Mouse (Mus musculus): ENCODE data around the gene Tbc1d5. TPM values are rescaled to one million over a fixed set of nuclear protein-coding genes. Genes with fewer than 3 reads are reported as not detected.

The Tbc1d5 gene
- polyA plus RNA-seq, 1 experiment from 2014 or later: 8.8 TPM

DNA sequence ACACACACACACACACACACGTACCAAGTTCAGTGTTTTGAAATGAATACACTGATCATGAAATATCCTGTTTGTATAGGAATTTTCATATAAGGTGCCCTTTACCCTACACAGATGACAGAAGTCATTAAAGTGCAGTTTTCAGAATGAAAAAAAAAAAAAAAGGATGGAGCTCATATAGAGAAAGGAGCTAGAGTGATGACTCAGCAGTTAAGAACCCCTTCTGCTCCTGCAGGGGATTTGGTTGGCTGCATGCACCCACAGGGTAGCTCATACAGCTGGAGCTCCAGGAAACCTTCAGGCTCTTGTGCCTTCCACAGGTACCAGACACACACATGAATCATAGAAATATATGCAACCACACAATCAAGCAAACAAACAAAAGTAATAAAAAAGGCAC, 213.0 kb downstream of the Tbc1d5 start:
- Histone ChIP-seq H3K9me3 (replicated peaks) (no peaks in the 10 kb centered on the region), H3K9ac (replicated peaks) (no peak overlapping the region), H3K4me3 (replicated peaks) (no peak overlapping the region), H3K27me3 (replicated peaks) (no peaks in the 10 kb centered on the region), H3K27ac (replicated peaks) (no peak overlapping the region), H3K4me2 (no peak overlapping the region), H3K4me1 (no peaks in the 10 kb centered on the region), H3K36me3 (no peaks in the 10 kb centered on the region)
- WGBS: 89% methylated on average over 1 of the region's 1 CpGs
- no peak for ATAC-seq (ENCODE audit: low FRiP score)

DNA sequence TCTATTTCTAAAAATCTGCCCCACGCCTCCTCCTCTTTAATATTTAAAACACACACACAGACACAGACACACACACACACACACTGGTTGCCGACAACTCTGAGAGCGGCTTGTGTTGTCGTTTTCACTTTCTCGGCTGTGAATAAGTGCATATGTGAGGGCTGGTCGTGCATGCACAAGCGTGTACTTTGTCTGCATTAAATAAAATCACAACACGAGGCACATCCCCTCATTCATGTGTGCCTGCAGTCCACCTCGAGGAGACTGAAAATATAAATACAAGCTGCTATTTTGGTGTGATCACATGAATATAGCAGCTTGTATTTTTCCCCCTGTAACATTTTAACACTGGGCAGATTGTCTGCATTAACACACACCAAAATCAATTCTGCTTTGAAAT, 224.8 kb downstream of the Tbc1d5 start:
- ATAC-seq (ENCODE audit: low FRiP score): no peak
- H3K4me1 ChIP-seq: no peaks in the 10 kb centered on the region

DNA sequence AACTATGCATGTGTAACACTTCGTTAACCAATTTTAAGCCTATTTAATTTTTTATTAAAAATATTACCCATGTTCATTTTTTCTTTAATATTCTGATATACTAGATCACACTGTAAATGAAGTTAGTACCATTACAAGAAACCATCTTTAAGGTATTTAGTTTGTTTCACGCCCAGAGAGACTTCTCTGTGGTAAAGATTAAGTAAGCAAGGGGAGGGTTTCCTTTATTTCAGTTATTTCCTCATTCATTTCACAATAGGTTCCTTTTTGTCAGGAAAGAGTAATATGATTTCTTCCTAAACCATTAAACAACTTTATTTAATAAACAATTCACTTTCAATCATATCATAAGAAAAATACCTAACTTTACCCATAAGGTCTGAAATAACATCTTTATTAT, 256.8 kb downstream of the Tbc1d5 start:
- Histone ChIP-seq H3K27me3 (replicated peaks) (no peaks in the 10 kb centered on the region), H3K4me3 (replicated peaks) (no peak overlapping the region), H3K4me2 (no peak overlapping the region), H3K36me3 (no peaks in the 10 kb centered on the region), H3K4me1 (no peaks in the 10 kb centered on the region), H3K27ac (replicated peaks) (no peak overlapping the region), H3K9ac (replicated peaks) (no peak overlapping the region), H3K9me3 (replicated peaks) (no peaks in the 10 kb centered on the region)
- no peak for ATAC-seq (ENCODE audit: low FRiP score)
- WGBS: 94% methylated on average over 2 of the region's 2 CpGs

More for the DNA sequence above, 224.8 kb downstream of the Tbc1d5 start:
- Histone ChIP-seq H3K9me3 (replicated peaks) (no peaks in the 10 kb centered on the region), H3K4me2 (no peak overlapping the region), H3K27me3 (replicated peaks) (no peaks in the 10 kb centered on the region), H3K4me3 (replicated peaks) (no peak overlapping the region), H3K36me3 (no peaks in the 10 kb centered on the region), H3K9ac (replicated peaks) (no peak overlapping the region), H3K27ac (replicated peaks) (no peak overlapping the region)
- 77% methylated on average over 9 of the region's 9 CpGs for WGBS

DNA sequence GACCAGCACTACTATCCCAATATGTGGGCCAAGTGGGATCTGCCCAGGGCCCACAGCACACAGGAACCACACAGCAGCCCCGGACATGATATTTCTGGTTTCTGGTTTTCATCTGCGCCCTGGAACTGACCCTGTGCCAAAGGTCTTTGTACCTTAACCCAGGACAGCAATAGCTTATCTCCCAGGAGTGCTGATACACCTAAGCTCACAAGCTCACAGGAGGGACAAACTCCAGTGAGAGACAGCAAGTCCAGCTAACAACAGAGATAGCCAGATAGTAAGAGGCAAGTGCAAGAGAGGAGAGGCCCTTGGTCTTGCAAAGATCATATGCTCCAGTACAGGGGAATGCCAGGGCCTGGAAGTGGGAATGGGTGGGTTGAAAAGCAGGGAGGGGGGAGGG, 263.9 kb downstream of the Tbc1d5 start:
- Histone ChIP-seq H3K27ac (replicated peaks) (no peak overlapping the region), H3K27me3 (replicated peaks) (no peaks in the 10 kb centered on the region), H3K4me2 (no peak overlapping the region), H3K36me3 (no peaks in the 10 kb centered on the region), H3K4me1 (no peaks in the 10 kb centered on the region), H3K9ac (replicated peaks) (no peak overlapping the region), H3K4me3 (replicated peaks) (no peak overlapping the region), H3K9me3 (replicated peaks) (no peaks in the 10 kb centered on the region)
- WGBS: 96% methylated on average over 2 of the region's 2 CpGs
- ATAC-seq (ENCODE audit: low FRiP score): no peak

DNA sequence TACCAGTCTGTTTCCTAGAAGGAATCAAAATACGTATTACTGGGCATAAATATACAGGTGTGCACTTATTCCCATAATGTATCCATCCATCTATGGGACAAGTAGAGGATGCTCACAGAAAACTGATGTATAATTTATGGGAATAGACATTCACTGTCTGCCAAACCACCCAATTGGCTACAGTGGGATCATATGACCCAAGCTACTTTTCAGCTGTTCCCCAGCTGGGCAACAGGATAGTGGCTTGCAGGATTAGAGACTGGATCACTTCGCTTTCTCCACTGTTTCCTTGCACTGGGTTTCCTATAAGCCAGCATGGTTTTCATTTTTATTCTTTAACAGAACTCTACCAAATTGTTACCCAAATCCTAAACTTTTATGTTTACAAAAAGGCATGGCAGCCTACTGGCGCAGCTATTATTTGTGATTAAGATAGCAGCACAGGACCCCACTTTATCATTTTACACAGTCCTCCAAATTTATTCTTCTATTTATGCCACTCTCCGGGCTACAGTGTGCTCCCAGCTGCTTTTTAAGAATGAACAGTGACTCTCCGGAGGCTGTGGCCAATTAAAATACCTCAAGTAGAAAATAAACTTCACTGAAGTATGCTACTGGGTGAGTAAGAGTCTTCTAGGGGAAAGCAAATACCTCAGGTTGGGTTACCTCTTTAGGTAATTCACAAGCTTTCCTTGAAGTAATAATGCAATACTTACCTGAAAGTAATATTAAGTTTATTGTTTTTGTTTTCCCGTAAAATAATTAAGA, 270.4 kb downstream of the Tbc1d5 start:
- H3K27me3 ChIP-seq (replicated peaks): no peaks in the 10 kb centered on the region
- no peak overlapping the region for H3K4me2 ChIP-seq
- H3K27ac ChIP-seq (replicated peaks): no peak overlapping the region

DNA sequence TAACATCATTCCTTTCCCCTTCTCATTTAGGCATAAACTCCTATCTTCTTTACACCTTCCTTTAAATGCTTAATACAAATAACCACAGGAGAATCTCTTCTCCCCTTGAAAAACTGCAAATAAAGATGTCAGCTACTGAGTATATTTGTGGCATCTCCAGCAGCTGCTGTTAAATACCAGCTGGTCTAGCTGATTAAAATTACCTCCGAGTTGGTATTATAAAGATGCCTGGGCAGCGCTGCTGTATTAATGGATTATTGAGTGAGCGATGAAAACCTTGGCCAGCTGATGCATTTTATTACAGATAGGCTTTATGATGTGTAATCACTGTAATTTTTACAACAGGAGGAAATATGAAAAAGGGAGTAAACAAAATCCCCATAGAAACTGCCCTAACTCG, 271.0 kb downstream of the Tbc1d5 start:
- WGBS: 34% methylated on average over 4 of the region's 4 CpGs
- peak; percentile 65; the same call in 1 of the 2 replicates for ATAC-seq (ENCODE audit: low FRiP score)
- no peak overlapping the region for H3K4me3 ChIP-seq (replicated peaks)
- no peaks in the 10 kb centered on the region for H3K27me3 ChIP-seq (replicated peaks)
- no peak overlapping the region for H3K27ac ChIP-seq (replicated peaks)
- peaks cover 9% of the 10 kb centered on the region for H3K4me1 ChIP-seq
- H3K4me2 ChIP-seq: no peak overlapping the region
- H3K9me3 ChIP-seq (replicated peaks): no peaks in the 10 kb centered on the region
- no peaks in the 10 kb centered on the region for H3K36me3 ChIP-seq
- H3K9ac ChIP-seq (replicated peaks): no peak overlapping the region

More for the DNA sequence above, 270.4 kb downstream of the Tbc1d5 start:
- Histone ChIP-seq H3K36me3 (no peaks in the 10 kb centered on the region), H3K9ac (replicated peaks) (no peak overlapping the region), H3K9me3 (replicated peaks) (no peaks in the 10 kb centered on the region), H3K4me3 (replicated peaks) (no peak overlapping the region), H3K4me1 (peaks cover 9% of the 10 kb centered on the region)
- WGBS: 48% methylated on average over 6 of the region's 6 CpGs
- ATAC-seq (ENCODE audit: low FRiP score): peak; percentile 56; the same call in 1 of the 2 replicates

DNA sequence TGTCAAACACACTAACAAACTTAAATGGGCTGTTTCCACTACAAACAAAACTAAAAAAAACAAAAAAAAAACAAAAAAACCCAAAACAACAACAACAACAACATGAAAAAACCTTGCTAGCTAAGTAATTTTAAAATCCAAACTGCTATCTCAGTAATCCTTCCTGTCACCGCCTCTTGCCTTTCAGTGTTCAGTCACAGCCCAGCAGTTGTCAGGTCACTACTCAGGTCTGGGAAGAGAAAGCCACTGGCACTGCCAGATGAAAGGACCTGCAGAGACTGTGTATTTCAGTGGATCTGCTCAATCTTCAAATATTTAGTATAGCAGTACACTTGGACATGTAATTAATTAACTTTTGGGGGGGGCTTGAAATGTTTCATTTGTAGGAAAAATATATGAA, 272.5 kb downstream of the Tbc1d5 start:
- H3K4me2 ChIP-seq: no peak overlapping the region
- H3K9me3 ChIP-seq (replicated peaks): no peaks in the 10 kb centered on the region
- no peak overlapping the region for H3K4me3 ChIP-seq (replicated peaks)
- peaks cover 9% of the 10 kb centered on the region for H3K4me1 ChIP-seq
- no peak overlapping the region for H3K27ac ChIP-seq (replicated peaks)
- no peaks in the 10 kb centered on the region for H3K27me3 ChIP-seq (replicated peaks)
- 22% methylated on average over 1 of the region's 1 CpGs for WGBS
- no peak for ATAC-seq (ENCODE audit: low FRiP score)
- H3K9ac ChIP-seq (replicated peaks): no peak overlapping the region
- H3K36me3 ChIP-seq: no peaks in the 10 kb centered on the region

DNA sequence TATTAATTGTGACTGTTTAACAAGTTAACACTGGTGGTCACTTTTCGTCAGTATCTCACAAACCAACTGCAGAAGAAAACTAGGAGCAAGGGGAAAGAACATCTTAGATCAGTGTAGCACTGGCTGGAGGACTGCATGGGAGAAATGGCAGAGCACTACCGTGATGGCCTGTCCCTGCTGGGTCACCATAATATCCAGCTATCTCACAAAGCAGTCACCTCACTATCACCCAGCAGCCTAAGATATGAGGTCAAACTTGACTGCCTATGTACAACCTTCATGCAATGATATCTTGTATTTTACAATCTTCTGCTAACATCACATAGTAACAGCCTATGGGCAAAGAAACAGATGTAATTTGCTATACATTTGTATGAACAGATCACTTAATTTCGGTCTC, 274.7 kb downstream of the Tbc1d5 start:
- no peak overlapping the region for H3K4me3 ChIP-seq (replicated peaks)
- H3K36me3 ChIP-seq: no peaks in the 10 kb centered on the region
- 72% methylated on average over 3 of the region's 3 CpGs for WGBS
- H3K9me3 ChIP-seq (replicated peaks): no peaks in the 10 kb centered on the region
- H3K27me3 ChIP-seq (replicated peaks): no peaks in the 10 kb centered on the region
- H3K4me2 ChIP-seq: no peak overlapping the region
- ATAC-seq (ENCODE audit: low FRiP score): no peak
- H3K27ac ChIP-seq (replicated peaks): no peak overlapping the region
- no peak overlapping the region for H3K9ac ChIP-seq (replicated peaks)
- H3K4me1 ChIP-seq: peaks cover 9% of the 10 kb centered on the region

DNA sequence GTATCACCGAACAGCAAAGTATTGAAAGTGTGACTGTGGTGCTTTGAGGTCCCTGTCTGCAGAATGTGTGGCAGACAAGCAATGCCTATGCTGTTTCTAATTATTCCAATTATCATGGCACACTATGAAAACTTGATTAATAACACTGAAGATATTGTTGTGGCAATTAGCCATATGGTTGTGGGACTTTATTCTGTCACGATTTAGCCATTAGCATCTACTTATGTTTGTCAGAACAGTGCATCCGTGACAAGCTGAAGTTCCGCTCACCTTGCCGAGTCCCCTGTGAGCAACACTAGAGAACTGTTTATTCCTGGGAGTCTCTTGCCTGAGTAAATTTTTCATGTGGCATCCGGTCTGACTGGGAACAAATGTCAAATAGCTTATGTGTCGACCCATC, 281.3 kb downstream of the Tbc1d5 start:
- no peak overlapping the region for H3K4me3 ChIP-seq (replicated peaks)
- no peaks in the 10 kb centered on the region for H3K4me1 ChIP-seq

DNA sequence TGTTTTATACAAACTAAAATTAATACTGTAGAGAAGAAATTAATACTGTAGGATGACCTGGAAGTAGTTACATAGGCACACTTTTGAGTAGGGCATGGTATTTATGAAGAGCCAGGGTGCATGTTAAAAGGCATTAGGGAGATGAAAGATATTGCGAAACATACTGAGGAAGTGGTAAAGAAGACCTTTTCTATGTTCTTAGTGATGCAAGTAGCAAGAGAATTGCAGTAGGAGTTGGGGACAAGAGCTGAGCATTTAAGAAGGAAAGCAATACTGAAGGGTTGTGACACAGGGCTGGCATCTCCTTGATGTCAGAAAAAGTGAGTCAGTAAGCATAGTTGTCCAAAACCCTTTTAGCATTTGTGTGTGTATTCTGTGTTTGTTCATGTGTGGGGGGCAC, 289.7 kb downstream of the Tbc1d5 start:
- Histone ChIP-seq H3K4me2 (no peak overlapping the region), H3K4me1 (no peaks in the 10 kb centered on the region), H3K36me3 (no peaks in the 10 kb centered on the region), H3K27me3 (replicated peaks) (no peaks in the 10 kb centered on the region), H3K9me3 (replicated peaks) (no peaks in the 10 kb centered on the region), H3K9ac (replicated peaks) (no peak overlapping the region), H3K27ac (replicated peaks) (no peak overlapping the region), H3K4me3 (replicated peaks) (no peak overlapping the region)
- no peak for ATAC-seq (ENCODE audit: low FRiP score)
- 96% methylated on average over 1 of the region's 1 CpGs for WGBS

More for the DNA sequence above, 281.3 kb downstream of the Tbc1d5 start:
- H3K27ac ChIP-seq (replicated peaks): no peak overlapping the region
- H3K4me2 ChIP-seq: no peak overlapping the region
- no peaks in the 10 kb centered on the region for H3K36me3 ChIP-seq
- ATAC-seq (ENCODE audit: low FRiP score): no peak
- H3K9me3 ChIP-seq (replicated peaks): no peaks in the 10 kb centered on the region
- no peaks in the 10 kb centered on the region for H3K27me3 ChIP-seq (replicated peaks)
- H3K9ac ChIP-seq (replicated peaks): no peak overlapping the region
- WGBS: 51% methylated on average over 7 of the region's 7 CpGs

DNA sequence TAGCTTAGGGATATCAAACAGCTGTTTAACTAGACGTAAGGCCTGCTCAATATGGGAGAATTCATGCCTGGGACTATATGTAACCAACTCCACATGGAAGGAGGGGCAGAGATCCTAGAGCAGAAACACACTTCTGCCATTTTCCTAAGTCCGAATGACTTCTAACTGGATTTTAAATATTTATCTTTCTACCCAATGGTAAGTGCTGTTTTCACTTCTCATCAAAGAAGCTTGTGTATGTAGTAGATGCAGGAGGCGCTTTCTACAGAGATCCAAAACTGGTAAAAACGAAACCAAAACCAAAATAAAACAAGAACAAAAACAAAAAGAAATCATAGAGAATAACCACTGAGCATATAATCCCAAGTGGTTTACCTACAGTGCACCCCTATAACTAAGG, 299.2 kb downstream of the Tbc1d5 start:
- no peaks in the 10 kb centered on the region for H3K9me3 ChIP-seq (replicated peaks)
- H3K27ac ChIP-seq (replicated peaks): no peak overlapping the region
- no peak overlapping the region for H3K4me3 ChIP-seq (replicated peaks)
- no peaks in the 10 kb centered on the region for H3K27me3 ChIP-seq (replicated peaks)
- H3K4me2 ChIP-seq: no peak overlapping the region
- ATAC-seq (ENCODE audit: low FRiP score): no peak
- no peak overlapping the region for H3K9ac ChIP-seq (replicated peaks)
- WGBS: 91% methylated on average over 4 of the region's 4 CpGs
- no peaks in the 10 kb centered on the region for H3K36me3 ChIP-seq
- H3K4me1 ChIP-seq: no peaks in the 10 kb centered on the region

DNA sequence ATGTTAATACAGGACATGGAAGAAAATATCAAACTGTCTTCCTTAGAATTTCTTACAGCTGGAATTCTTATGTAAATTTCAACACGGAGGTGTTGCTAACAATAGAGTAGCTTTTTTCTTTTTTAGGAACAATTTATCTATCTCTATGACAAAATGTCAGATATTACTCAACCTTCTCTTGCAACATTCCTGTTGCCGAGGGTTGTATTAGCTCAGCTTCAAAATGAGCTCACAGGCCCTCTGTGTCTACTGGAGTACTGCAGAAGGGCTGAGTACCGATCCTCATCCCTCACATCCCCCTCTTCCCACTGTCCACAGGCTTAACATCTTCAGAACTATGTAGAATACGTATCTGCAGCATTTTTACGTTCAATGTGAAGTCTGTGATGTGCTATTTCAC, 302.7 kb downstream of the Tbc1d5 start:
- H3K36me3 ChIP-seq: no peaks in the 10 kb centered on the region
- 88% methylated on average over 5 of the region's 5 CpGs for WGBS

More for the DNA sequence above, 302.7 kb downstream of the Tbc1d5 start:
- no peak overlapping the region for H3K4me3 ChIP-seq (replicated peaks)
- H3K4me1 ChIP-seq: no peaks in the 10 kb centered on the region
- no peak overlapping the region for H3K4me2 ChIP-seq
- H3K9me3 ChIP-seq (replicated peaks): no peaks in the 10 kb centered on the region
- no peak overlapping the region for H3K9ac ChIP-seq (replicated peaks)
- no peak overlapping the region for H3K27ac ChIP-seq (replicated peaks)
- no peak for ATAC-seq (ENCODE audit: low FRiP score)
- no peaks in the 10 kb centered on the region for H3K27me3 ChIP-seq (replicated peaks)

Measured in neural tube, embryonic 15.5 days (tissue).